Mouse (Mus musculus): ENCODE data around the gene Ano1. TPM values are rescaled to one million over a fixed set of nuclear protein-coding genes. Genes with fewer than 3 reads are reported as not detected.

Ano1 gene
- total RNA-seq, 4 experiments from 2014 or later = 21.7 to 34.5 (median 29.8) TPM

DNA sequence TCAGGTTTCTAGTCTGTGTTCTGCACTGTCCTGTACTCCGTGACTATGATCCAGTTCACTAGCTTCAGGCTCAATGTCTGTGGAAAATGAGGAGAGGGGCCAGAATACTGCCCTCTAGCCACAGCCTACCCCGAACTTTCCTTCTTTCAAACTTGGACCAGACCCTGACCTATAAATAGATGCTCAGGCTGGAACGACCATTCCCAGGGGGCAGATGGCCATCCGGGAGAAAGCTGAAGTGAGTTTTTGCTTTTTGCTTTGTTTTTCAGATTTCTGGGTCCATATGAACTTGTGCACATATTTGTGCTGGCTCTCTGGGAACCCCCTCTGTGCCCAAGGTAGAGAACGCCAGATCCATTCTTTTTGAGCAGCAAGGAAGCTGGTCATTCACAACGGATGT is 116.9 kb downstream of the Ano1 start:
- DNase-seq = no peak

DNA sequence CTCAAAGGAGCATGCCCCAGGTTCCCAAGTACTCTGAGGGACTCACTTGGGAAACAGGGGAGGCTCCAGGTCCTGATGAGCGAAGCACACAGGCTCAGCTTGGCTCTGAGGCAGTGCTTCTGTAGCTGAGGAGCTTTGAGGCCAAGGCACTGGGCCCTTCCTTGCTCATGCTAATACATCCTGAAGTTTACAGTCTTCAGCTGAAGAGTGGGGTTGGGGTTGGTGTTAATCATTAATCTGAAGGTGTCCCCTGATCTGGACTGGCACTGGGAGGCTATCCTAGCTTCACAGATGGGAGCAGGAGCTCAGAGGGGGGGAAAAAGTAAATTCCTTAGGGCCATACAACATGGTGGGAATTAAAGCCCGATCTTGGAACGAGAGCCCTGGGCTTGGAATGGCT is 117.3 kb downstream of the Ano1 start:
- no peak for DNase-seq

DNA sequence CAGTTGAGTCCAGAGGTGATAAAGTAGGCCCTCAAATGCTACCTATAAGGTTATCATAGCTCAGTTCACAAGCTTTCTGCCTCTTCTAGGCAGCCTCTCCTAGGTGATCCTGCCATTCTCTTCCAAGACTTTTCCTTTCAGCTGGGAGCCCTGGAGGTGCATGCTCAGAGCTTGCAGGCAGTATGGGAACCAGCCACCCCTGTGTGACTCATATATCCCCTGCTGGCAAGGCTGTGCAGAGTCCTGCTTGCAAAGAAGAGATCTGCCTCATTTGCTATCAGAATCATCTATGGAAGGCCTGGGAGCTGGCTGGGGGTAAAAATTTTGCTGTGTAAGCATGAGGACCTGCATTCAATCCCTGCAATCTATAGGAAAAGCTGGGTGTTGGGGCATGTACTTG is 119.5 kb downstream of the Ano1 start:
- DNase-seq = no peak

DNA sequence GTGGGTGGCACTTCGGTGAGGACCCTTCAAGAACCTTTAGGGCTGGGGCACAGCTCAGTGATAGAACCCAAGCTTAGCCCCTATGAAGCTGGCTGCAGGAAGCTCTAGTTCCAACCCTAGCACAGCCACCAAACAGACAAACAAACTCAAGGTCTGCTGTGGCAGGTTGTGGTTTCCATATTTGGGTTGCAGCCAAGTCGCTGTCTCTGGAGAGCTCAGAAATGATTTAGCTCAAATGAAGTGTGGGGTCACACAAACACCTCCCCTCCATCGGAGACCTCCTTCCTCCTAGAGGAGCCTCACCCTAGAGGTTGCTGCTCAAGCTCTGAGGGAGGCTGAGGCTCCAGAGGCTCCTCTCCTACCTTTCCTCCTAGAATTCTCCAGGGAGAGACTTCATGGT is 121.2 kb downstream of the Ano1 start:
- DNase-seq = no peak

DNA sequence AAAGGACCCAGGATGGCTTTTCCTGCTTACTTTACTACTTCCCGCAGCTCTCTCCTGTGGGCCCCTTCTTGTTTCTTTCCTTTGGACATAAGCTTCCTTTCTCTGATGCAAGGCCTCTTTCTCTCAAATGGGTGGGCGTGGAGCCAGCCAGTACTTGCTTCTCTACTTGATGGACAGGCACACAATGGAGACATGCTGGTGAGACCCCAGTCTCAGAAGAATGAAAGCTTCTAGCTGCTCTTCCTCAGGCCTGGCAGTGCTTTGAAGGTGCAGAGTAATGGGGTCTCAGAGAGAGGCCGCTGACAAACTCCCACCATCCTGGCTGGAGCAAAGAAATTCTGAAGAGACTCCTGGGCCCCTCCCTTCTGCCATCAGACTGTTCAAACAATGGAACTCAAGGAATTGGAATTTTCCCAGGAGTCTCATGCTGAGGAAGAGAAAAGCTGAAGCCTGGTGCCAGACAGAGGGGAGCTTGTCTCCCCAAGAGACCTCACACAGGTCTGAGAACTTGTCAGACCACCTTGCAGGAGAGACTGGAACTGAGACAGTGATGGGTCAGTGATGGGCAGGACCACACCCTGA is 123.3 kb downstream of the Ano1 start:
- no peak for DNase-seq

DNA sequence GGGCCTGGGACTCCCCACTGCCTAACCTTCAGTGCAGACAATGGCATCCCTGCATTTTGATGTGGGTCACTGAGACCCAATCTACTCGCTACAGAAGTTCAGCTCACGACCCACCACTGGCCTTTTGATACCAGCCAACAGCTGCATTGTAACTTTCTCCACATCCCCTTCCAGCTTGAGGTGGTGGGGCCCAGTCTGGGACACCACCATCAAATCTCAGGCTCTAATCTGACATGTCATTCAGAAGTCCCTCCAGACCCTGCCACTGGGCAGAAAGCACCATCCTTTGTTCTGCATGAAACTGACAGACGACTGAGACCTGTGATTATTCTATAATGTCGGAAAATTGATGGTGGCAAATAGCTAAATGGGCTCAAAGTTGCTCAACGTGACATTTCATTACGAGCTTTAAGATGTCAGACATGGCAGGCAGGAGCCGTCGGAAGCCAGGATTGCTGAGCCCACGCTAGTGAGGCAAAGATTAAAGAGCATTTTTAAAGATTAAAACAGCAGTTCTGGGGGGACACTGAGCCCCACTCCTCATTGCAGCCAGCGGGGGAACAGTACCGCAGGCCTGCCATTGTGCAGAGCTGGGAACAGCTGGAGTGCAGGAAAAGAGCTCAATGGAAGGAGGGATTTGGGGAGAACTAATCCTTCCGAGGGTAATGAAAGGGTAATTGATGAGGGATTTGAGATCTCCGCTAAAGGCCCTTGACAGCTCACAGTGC is 124.0 kb downstream of the Ano1 start:
- DNase-seq = no peak

DNA sequence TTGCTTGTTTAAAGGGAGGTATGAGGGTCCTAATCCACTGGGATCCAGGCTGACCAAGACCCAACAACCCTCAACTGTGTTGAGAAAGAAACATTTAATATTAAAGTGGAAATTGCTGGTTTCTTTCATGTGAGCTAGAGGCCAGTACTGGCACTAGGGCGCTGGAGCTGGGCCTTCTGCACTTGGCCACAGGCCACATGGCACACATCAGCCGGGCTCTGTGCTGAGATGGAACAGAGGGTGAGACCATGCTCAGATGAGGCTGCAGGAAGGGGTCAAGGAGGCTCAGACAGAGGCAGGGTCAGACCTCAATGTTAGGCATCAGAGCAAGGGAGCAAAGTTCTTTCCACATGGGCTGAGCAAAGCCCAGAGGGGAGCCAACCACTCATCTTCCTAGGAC is 125.7 kb downstream of the Ano1 start:
- no peak for DNase-seq

DNA sequence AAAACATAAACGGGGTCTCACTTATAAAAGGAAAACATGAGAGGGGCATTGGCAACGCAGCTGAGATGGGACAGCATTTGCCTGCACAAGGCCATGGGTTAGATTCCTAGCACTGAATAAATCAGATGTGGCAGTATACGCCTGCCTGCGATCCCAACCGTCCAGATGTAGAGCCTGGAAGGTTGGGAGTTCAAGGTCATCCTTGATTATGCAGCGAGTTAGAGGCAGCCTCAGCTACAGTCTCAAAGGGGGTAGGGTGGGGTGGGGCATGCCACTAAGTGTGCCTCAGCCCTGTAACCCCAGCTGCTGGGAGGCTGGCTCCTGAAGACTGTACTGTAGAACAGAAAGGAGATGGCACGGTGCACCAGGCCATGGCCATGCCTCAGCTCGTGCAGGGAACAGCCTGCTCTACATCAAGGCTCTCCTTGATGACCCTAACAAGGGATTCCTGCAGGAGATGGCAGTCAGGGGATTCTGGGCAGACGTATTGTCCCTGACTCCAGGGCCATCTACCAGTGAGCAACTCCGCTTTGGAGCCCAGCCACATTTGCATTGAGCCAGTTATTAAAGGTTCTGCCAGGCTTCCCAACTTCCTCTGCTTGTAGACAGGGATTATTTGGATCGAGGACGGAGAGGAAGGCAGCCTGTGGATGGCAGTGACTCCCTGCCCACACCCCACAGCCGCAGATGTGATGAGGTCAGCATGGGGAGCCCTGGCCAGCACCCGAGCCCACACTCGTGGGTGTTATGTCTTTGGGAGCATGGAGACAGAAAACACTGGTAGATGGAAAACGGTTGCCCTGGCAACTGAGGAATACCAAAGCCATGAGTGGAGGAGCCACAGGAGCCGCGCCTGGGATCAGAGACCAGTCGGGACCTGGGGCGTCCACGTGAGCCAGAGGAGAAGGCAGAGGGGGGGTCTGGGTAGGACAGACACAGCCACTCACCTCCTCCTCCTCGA is 130.8 kb downstream of the Ano1 start:
- peak; percentile 71 for DNase-seq

DNA sequence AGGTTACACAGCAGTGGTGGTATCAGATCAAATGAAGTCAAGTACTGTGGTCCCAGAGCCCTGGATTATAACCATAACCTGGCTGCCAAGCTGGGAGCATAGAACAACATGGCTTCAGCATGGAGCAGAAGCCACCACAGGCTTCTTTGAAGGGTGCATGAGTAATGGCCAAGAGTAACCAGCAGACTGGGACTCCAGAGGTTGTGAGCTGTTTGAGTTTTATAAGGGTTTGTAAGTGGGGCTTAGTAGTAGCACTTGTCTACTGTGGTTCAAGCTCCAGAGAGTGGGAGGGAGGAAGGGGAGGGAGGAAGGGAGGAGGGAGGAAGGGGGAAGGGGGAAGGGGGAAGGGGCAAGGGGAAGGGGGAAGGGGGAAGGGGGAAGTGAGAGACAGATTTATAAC is 131.5 kb downstream of the Ano1 start:
- no peak for DNase-seq

DNA sequence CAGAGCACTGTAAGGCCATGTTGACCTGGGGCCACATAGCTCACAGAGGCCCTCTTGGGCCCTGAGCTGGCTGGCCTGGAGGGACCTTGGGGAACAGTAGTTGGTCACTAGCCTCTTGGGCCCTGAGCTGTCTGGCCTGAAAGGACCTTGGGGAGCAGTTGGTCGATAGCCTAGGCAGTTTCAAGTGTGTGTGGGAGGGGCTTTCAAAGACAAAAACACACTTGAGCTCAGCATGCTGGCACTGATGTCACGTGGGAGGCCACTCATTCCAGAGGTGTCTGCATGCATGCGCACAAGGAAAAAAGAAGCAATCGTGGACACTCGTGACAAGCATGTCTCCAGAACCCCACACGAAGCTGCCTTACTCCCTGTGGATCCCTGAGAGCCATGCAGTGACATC is 136.4 kb downstream of the Ano1 start:
- peak; percentile 19 for DNase-seq

DNA sequence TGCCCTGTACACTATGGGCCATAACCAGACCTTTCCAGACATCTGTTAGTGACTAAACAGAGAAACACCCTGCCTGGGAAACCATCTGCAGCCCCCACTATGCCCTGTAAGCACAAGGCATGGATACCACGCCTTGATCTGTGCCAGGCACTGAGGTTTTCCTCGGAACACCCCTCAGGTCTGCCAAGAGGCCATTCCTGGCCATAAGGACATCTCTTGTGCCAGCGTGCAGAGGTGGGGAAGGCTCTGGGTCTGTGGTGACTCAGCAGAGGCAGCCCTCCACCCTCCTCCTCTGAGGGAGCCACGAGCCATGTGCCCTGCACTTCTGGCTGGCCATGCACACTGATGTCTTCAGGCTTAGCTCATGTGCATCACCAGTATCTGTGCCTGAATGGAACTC is 138.9 kb downstream of the Ano1 start:
- DNase-seq = no peak

DNA sequence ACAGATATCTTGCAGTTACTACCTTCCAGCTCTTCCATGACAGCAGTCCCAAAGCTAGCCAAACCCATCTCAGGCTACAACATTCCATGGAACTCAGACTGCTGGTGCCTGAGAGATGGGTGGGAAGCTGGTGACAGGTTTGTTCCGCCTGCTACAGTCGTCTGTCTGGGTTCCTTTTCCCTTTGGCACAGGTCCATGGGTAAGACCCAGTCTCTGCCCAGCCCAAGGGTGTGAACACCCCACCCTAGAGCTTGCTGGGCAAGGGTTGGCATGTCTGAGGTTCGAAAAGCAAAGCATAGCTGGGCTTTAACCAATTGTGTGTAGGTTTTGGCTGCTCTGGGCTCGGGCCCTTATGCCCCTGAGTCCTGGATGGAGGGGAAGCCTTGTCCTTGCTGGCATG is 139.4 kb downstream of the Ano1 start:
- DNase-seq = no peak

DNA sequence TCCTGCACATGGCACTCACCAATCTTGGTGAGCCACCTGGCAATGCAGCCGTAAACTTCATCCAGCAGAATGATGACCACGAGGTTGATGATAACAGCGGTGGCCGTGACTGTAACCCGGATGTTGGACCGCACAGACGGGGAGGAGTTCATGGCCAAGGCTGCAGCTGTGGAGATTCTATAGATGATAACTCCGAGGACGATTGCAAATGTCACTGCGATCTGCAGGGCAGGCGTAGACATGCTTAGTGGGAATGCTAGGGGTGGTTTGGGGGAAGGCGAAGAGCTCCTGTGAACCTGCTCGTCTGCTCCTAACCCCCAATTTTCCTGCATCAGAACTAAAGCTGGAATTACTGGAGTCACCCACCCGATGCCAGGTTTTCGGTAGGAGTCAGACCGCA is 140.2 kb downstream of the Ano1 start:
- DNase-seq = no peak

DNA sequence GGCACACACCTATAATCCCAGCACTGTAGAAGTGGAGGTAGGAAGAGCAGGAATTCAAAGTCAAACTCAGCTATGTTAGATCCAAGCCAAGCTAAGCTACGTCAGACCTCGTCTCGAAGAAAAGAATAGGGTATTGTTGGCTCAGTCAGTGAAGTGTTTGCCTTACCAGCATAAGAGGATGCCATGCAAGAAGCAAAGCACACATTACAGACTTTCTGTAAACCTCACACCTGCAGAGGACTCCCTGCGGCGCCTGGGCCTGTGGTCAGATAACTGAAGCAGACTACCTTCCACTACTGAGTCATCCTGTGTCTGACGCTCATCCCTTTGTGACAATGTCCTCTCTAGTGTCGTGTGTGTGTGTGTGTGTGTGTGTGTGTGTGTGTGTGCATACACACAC is 142.2 kb downstream of the Ano1 start:
- no peak for DNase-seq

DNA sequence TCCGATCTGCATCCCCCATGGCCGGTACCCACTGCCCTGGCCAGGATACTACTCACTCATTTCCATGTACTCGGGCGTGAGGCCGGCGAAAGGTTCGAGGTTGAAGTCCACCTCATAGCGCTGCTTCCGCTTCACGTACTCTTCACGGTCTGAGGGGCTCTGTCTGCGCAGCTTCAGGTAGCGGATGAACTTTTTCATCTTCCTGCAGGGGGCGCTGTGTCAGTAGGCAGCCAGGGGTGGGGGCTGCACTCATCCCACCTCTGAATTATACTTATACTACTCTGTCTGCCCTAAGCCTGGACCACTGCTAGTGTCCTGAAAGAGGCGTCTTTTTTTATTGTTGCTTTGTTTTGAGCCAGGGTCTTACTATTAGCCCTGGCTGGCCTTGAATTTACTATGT is 143.9 kb downstream of the Ano1 start:
- DNase-seq = no peak

DNA sequence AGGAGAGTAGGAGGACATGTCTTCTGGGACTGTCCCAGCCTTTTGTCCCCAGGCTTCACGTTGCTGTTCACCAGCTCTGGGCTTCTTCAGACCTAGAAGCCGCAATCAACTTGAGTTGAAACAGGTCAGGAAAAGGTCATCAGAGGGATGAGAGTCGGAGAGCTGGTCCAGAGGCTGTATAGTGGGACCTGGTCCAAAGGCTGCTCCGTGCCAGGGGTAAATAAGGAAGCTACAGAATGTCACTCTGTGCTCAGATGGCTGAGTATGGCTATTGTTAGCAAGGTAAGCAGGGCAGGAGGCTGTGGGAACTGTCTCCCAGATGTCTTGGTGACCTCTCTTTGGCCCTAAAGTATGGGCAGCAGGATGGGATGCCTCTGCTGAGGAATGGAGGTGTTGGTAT is 147.0 kb downstream of the Ano1 start:
- DNase-seq = no peak

DNA sequence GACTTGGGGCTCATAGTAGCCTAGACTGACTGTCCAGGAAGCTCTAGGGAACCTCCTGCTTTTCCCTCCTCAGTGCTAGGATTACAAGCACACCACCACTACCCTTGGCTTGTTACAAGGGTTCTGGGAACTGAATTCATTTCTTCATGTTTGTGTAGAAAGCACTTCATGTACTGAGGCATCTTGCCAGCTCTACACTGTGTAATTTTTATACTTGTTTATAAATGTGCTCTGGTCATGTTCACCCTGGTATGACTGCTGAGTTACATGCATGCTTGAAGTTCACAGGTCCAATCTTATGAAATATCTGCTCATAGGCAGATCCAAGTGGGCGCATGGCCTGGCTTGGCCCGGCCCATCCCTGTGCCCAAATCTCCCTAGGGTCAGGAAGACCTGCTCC is 147.5 kb downstream of the Ano1 start:
- DNase-seq = no peak

DNA sequence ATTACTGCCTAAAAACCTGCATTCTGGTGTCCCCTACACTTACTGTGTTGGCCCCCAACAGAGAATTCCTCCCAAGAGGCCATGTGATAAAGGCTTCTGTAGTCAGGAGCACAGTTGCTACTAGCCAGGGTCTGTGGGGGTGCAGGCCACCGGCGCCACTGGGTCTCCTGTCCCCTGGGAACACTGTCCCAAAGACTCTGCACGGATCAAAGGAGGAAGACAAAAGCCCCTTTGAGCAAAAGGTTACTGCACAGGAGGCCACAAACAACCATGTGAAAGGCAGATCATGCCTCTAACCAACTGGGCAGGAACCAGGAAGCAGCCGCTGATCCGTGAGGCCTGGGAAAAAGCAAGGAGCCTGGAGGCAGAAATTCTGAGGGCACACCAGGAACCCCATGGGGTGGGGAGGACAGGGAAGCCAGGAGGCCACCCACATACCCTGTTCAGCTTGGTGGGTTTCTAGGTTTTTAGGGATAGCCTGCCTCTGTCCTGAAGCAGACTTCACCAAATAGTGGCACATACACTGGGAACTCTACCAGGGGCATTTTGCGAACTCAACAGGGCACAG is 151.4 kb downstream of the Ano1 start:
- no peak for DNase-seq

DNA sequence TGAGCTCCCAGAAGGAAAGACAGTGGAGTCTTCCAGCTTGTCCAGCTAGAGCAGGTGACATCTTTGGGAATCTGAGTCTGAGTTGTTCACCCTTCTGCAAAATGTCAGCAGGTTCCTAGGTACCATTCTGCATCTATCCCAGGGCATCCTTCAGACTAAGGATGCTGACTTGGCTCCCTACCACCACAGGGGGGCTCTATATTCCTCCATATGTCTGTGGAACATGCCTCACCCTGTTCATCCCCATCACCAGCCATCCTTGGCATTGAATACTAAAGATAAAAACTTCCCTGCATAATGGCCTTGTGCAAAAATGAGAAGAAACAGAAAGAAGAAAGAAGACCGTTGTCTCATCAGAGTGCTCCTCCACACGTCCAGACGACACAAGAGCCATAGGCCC is 162.3 kb downstream of the Ano1 start:
- DNase-seq = no peak

DNA sequence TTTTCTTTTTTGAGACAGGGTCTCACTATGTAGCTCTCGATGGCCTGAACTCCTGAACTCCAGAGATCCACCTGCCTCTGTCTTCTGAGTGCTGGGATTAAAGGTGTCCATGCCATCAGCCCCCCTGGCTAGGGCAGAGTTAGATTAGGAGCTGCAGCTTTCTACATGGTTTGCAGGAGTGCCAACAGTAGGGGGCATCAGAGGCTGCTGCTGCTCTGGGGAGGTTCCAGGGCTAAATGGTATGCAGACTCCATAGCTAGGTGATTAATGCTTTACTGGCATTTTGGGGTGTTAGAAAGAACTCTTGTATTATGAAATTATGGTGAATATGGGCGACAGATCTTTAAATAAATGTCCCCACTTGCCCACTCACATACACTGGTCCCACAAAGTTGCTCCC is 164.5 kb downstream of the Ano1 start:
- DNase-seq = no peak

DNA sequence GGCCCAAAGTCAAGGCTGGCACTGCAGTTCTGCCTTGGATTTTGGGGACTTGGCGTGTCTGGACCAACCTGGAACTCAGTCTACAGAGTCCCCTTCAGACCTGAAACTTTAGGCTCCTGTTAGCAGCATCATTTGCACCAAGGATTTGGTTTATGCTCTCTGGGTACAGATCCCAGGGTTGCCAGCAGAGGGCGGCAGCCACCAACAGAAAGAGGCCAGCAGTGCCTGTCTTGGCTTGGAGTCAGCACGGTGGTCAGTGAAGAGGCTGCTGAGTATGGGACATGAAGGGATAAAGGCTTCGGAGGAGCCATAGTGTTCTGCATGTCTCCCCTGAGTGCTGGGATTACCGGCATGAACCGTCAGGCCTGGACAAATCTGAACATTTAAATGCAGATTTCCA is 166.1 kb downstream of the Ano1 start:
- peak; percentile 55 for DNase-seq

DNA sequence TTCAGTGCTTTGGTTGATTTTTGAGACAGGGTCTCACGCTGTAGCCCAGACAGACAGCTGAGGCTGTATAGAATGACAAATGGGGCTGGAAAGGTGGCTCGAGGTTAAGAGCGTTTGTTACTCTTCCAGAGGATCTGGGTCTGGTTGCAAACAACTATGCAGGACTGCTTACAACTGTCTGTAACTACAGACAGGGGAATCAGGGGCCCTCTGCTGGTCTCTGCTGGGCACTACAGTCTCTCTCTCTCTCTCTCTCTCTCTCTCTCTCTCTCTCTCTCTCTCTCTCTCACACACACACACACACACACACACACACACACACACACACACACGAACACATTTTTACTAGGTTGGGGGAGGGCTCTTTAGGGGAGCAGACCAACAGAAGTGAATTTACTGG is 168.2 kb downstream of the Ano1 start:
- no peak for DNase-seq

DNA sequence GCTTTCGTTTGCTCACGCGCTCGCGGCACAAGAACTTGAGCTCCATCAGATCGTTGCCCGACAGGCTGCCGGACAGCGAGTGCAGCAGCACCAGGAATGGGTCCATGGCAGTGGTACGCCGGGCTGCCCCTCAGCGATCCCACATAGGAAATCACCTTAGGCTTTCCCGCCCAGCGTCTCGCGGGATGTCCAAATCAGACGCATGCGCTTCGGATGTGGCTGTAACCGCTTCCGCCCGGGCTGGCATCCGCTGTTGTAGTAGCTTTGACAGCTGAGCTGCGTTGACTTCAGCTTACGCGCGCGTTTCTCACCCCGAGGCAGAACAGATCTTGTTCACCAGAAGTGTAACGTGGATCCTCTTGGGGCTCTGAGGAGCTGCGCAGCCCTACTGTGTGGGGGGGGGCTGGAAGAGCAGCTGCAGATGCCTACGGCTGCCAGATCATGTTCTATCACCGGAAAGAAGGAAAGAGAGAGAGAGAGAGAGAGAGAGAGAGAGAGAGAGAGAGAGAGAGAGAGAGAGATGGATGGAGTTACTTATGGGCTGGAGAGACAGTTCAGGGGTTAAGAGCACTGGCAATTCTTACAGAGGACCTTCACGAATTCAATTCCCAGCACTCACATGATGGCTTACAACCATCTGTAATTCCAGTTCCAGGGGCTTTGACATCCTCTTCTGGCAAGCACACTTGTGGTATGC is 169.3 kb downstream of the Ano1 start, which contains the start of gene Fadd:
Fadd (minus strand) TSS at position 180 of the 697 bp plus-strand sequence.
- DNase-seq = peak; percentile 93

Data from adrenal gland, adult 8-10 months (tissue).